Mouse (Mus musculus) liver, adult 2 months (tissue): ENCODE measurements around the gene Gemin8.

ENCODE experiments used
- CTCF ChIP-seq: fragments of 200-500 bp; IDR thresholded peaks from 2 replicates; pipeline ENCODE4 v1.5.1; 2011; ENCODE audit warnings: low read depth, low read length, control low read depth
- POLR2A ChIP-seq: fragments of 200-500 bp; IDR thresholded peaks from 2 replicates; pipeline ENCODE4 v1.6.1; 2011; ENCODE audit warnings: low read length, control low read depth; ENCODE audit not compliant: insufficient read depth; ENCODE audit errors: extremely low read depth

DNA sequence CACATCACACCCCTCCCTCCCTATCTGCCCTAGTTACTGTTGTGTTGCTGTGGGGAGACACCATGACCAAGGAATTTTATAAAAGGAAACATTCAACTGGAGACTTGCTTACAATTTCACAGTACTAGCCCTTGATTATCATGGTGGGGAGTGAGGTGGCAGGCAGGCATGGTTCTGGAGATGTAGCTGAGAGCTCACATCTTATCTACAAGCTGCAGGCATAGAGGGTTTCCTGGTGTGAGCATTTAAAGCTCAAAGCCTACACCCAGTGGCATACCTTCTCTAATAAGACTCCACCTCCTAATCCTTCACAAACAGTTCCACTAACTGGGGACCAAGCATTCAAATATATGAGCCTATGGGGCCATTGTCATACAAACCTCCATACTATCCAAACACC lies 26.1 kb downstream of the Gemin8 start:
- TF ChIP-seq POLR2A (no peak), CTCF (no peak)
